Mouse (Mus musculus) bone marrow macrophage, adult 2 months (primary cell): ENCODE data around the gene Ak9. TPM values are rescaled to one million over a fixed set of nuclear protein-coding genes. Genes with fewer than 3 reads are reported as not detected.
A peak's percentile ranks its signal among the peaks of the same experiment; 100 is the strongest.

Experiments used
- H3K27ac ChIP-seq: 2 replicates; pipeline ENCODE4 v1.5.1; 2012; ENCODE audit warnings: low read depth, low read length; ENCODE audit not compliant: insufficient read depth
- H3K4me1 ChIP-seq: 2 replicates; pipeline ENCODE4 v1.6.1; 2012; ENCODE audit warnings: low read length; ENCODE audit not compliant: control insufficient read depth, insufficient read depth
- H3K4me3 ChIP-seq: 2 replicates; pipeline ENCODE4 v1.5.1; 2012; ENCODE audit warnings: mild to moderate bottlenecking, low read length, moderate library complexity; ENCODE audit not compliant: insufficient read depth
- CTCF ChIP-seq: IDR thresholded peaks from 2 replicates; pipeline ENCODE4 v1.5.1; 2012; ENCODE audit warnings: low read depth, mild to moderate bottlenecking, low read length, moderate library complexity
- POLR2A ChIP-seq: IDR thresholded peaks from 2 replicates; pipeline ENCODE4 v1.6.1; 2012; ENCODE audit warnings: mild to moderate bottlenecking, low read depth, low read length, borderline replicate concordance
- polyA plus RNA-seq: library from polyadenylated mRNA; stranded (reverse); fragments of >200 nt; gene quantifications from 2 replicates; pipeline ENCODE4 v1.2.4, GENCODE M21; 2012; ENCODE audit not compliant: missing spikeins, insufficient read depth, insufficient read length

Ak9 gene
- polyA plus RNA-seq, 1 experiment: not detected

GRCm38 (mm10) chr10:41474981-41475391 is 171.2 kb downstream of the Ak9 start:
- Histone ChIP-seq H3K27ac (peak overlapping the region; percentile 68), H3K4me1 (peaks cover 34% of the 10 kb centered on the region), H3K4me3 (no peak overlapping the region)
- TF ChIP-seq CTCF (no peak), POLR2A (no peak)

GRCm38 (mm10) chr10:41476171-41477017 is 172.6 kb downstream of the Ak9 start, which contains the start of gene Mical1:
TSS of gene Mical1 (plus strand) at chr10:41476314.
- Histone ChIP-seq H3K27ac (peak within 1 kb of the TSS; percentile 77), H3K4me3 (peak within 1 kb of the TSS; percentile 62), H3K4me1 (peaks cover 34% of the 10 kb centered on the region)
- TF ChIP-seq POLR2A: no peak

DNA sequence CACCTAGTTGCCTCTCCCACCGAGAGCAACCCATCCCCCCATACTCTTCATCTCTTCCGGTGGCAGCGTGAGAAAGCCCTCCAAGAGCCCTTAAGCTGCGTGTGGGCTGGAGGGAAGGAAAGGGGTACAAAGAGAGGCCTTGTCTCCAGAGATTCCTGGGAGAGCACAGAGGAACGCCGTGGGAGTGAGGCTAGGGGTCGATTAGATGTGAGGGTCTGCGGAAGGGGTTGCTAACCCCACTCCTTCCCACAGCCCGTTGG is 173.2 kb downstream of the Ak9 start:
- TF ChIP-seq CTCF (no peak), POLR2A (no peak)
- Histone ChIP-seq H3K27ac (peak overlapping the region; percentile 77), H3K4me1 (peaks cover 34% of the 10 kb centered on the region), H3K4me3 (peak overlapping the region; percentile 62)

GRCm38 (mm10) chr10:41477278-41478181 is 173.8 kb downstream of the Ak9 start:
- TF ChIP-seq POLR2A (no peak), CTCF (no peak)
- Histone ChIP-seq H3K4me3 (peak overlapping the region; percentile 62), H3K27ac (peak overlapping the region; percentile 77), H3K4me1 (peaks cover 33% of the 10 kb centered on the region)

GRCm38 (mm10) chr10:41479961-41480360 is 176.2 kb downstream of the Ak9 start:
- no peak for TF ChIP-seq CTCF
- no peak for TF ChIP-seq POLR2A
- no peak overlapping the region for H3K4me3 ChIP-seq
- H3K4me1 ChIP-seq: peaks cover 13% of the 10 kb centered on the region

GRCm38 (mm10) chr10:41480938-41481880 is 177.4 kb downstream of the Ak9 start:
- TF ChIP-seq CTCF (no peak), POLR2A (no peak)
- no peak overlapping the region for H3K4me3 ChIP-seq
- peaks cover 3% of the 10 kb centered on the region; the same call in 1 of the 2 replicates for H3K4me1 ChIP-seq
- H3K27ac ChIP-seq: no peak overlapping the region

More at GRCm38 (mm10) chr10:41479961-41480360, 176.2 kb downstream of the Ak9 start:
- no peak overlapping the region for H3K27ac ChIP-seq

- peaks cover 3% of the 10 kb centered on the region; the same call in 1 of the 2 replicates for H3K4me1 ChIP-seq
- no peak overlapping the region for H3K27ac ChIP-seq
- H3K4me3 ChIP-seq: no peak overlapping the region
- TF ChIP-seq CTCF (no peak), POLR2A (no peak)
Measured at GRCm38 (mm10) chr10:41482446-41482845, 178.7 kb downstream of the Ak9 start.

Other genes with a start within 250 kb of the Ak9 start
- not detected in 2 replicates for gene Gpr6, start 231.7 kb upstream of the Ak9 start, polyA plus RNA-seq
- 14.5 and 16.3 TPM in 2 replicates for gene Fig4, start 720 bp upstream of the Ak9 start, polyA plus RNA-seq
- gene Zbtb24, start 146.4 kb downstream of the Ak9 start, polyA plus RNA-seq: 11.8 and 13.4 TPM in 2 replicates
- 44.8 and 55.9 TPM in 2 replicates for gene Mical1, start 172.3 kb downstream of the Ak9 start, polyA plus RNA-seq
- 15.2 and 15.8 TPM in 2 replicates for gene Smpd2, start 186.4 kb downstream of the Ak9 start, polyA plus RNA-seq
- gene Ppil6, start 186.5 kb downstream of the Ak9 start, polyA plus RNA-seq: not detected in 2 replicates
- 54.0 and 57.3 TPM in 2 replicates for gene Cd164, start 215.4 kb downstream of the Ak9 start, polyA plus RNA-seq